Mouse (Mus musculus) heart, postnatal 0 days (tissue): Measurements from ENCODE around the gene Wnt2. TPM values are rescaled to one million over a fixed set of nuclear protein-coding genes. Genes with fewer than 3 reads are reported as not detected.

Experiments used
- ATAC-seq: fragments of 200-750 bp; cut with Nextera tagmentation; 2 replicates; pipeline ENCODE4 v1.8.0; 2017; ENCODE audit warnings: low read depth, moderate number of reproducible peaks, moderate library complexity; ENCODE audit not compliant: insufficient read depth
- DNase-seq: peaks from one replicate; pipeline ENCODE4 v3.0.0-alpha.2; 2016; ENCODE audit warnings: low spot score
- H3K27ac ChIP-seq: fragments of 300-500 bp; sonication (generic); 2 replicates; pipeline ENCODE4 v1.5.1; 2014; ENCODE audit warnings: low read depth, mild to moderate bottlenecking
- H3K27me3 ChIP-seq: fragments of 300-500 bp; sonication (generic); 2 replicates; pipeline ENCODE4 v1.6.1; 2014; ENCODE audit warnings: low read length, mixed read lengths; ENCODE audit not compliant: control insufficient read depth, insufficient read depth
- H3K36me3 ChIP-seq: fragments of 300-500 bp; sonication (generic); replicated peaks from 2 replicates; pipeline ENCODE4 v1.6.1; 2014; ENCODE audit warnings: low read length, mixed read lengths; ENCODE audit not compliant: control insufficient read depth, insufficient read depth
- H3K4me1 ChIP-seq: fragments of 300-500 bp; sonication (generic); 2 replicates; pipeline ENCODE4 v1.6.1; 2014; ENCODE audit warnings: antibody characterized with exemption; ENCODE audit not compliant: control insufficient read depth, insufficient read depth
- H3K4me2 ChIP-seq: fragments of 300-500 bp; sonication (generic); 2 replicates; pipeline ENCODE4 v1.6.1; 2014; ENCODE audit warnings: low read depth, mild to moderate bottlenecking, low read length, moderate library complexity
- H3K4me3 ChIP-seq: fragments of 300-500 bp; sonication (generic); 2 replicates; pipeline ENCODE4 v1.5.1; 2014; ENCODE audit warnings: low read depth, low read length
- H3K9ac ChIP-seq: fragments of 300-500 bp; sonication (generic); replicated peaks from 2 replicates; pipeline ENCODE4 v1.6.1; 2014; ENCODE audit warnings: low read depth, low read length, mixed read lengths
- H3K9me3 ChIP-seq: fragments of 300-500 bp; sonication (generic); replicated peaks from 2 replicates; pipeline ENCODE4 v1.6.1; 2016; ENCODE audit warnings: low read length; ENCODE audit not compliant: control insufficient read depth
- CTCF ChIP-seq: IDR thresholded peaks from 2 replicates; pipeline ENCODE4 v1.5.1; 2016; ENCODE audit warnings: antibody characterized with exemption, control low read depth, low read depth
- EP300 ChIP-seq: IDR thresholded peaks from 2 replicates; pipeline ENCODE4 v1.6.1; 2016; ENCODE audit warnings: antibody characterized with exemption, low read depth
- WGBS: fragments of 180-500 bp; shearing (Covaris S2); extraction: QIAGEN DNeasy Blood & Tissue Kit; methylation state at CpG from one replicate; pipeline ENCODE4 v1.1.7; 2014; 5-methylcytosine and 5-hydroxymethylcytosine counted together
- polyA plus RNA-seq: library from polyadenylated mRNA; unstranded; fragments of >200 nt; fragmentation: Nextera tagmentation; extraction: Ambion mirVana; gene quantifications from 2 replicates; pipeline ENCODE4 v1.2.1, GENCODE M21; 2015
- total RNA-seq: library from RNA; depleted of rRNA; stranded (reverse); fragments of >200 nt; gene quantifications from 2 replicates; pipeline ENCODE4 v1.2.3, GENCODE M21; 2014; ENCODE audit warnings: low replicate concordance

The Wnt2 gene
- total and polyA plus RNA-seq, 2 experiments from 2014 or later: 2.3 to 3.6 TPM

- no peak for ATAC-seq
- no peak overlapping the region for H3K4me2 ChIP-seq
- TF ChIP-seq EP300: no peak
- TF ChIP-seq CTCF: no peak
- H3K9me3 ChIP-seq: no peaks in the 10 kb centered on the region
- no peak overlapping the region for H3K9ac ChIP-seq
- no peak overlapping the region for H3K27ac ChIP-seq
- no peak for DNase-seq
- no peaks in the 10 kb centered on the region for H3K36me3 ChIP-seq
- H3K27me3 ChIP-seq: no peaks in the 10 kb centered on the region
- no peaks in the 10 kb centered on the region for H3K4me1 ChIP-seq
- no peak overlapping the region for H3K4me3 ChIP-seq
- 74% methylated on average over 5 of the region's 5 CpGs for WGBS
Measured at GRCm38 (mm10) chr6:17978324-17978723, 52.1 kb downstream of the Wnt2 start.

DNA sequence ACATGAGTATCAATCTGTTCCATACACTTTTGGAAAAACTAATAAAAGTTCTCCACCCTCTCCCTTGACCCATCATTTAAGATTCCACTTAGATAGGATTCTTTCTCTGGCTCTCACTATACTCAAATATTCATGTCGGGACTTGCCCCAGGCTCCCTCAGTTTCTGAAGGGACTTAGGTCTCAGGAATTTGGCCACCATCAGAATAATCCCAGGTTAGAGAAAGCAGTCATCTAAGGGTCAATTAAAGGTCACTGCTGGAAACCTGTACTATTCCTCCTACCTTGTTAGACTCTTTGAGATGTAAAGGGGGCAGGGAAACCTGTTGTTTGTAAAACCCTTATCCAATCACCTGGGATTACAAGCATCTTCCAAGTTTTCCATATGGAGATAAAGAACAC is 53.2 kb downstream of the Wnt2 start:
- DNase-seq: no peak
- no peak for ATAC-seq
- Histone ChIP-seq H3K27ac (no peak overlapping the region), H3K9me3 (no peaks in the 10 kb centered on the region), H3K9ac (no peak overlapping the region), H3K4me1 (no peaks in the 10 kb centered on the region), H3K4me3 (no peak overlapping the region), H3K4me2 (no peak overlapping the region), H3K36me3 (no peaks in the 10 kb centered on the region), H3K27me3 (no peaks in the 10 kb centered on the region)
- TF ChIP-seq EP300 (no peak), CTCF (no peak)
- WGBS: 62% methylated on average over 1 of the region's 1 CpGs

DNA sequence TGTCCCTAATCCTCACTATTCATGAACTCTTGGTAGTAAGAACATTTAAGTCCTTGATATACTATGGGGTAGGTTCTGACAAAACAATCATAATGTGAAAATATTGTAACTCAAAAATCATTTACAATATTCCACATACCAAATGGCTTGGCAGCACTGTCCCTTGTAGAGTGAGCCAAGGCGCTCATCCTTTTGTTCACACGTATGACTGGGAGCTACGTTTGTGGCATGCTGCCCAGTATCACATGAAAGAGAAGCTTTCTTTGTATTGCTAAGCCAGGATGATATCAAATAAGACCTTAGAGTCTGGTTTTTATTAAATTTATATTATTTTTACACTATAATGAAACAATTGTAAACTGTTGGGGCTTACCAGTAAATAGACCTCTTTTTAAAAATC is 56.0 kb downstream of the Wnt2 start:
- Histone ChIP-seq H3K9ac (no peak overlapping the region), H3K27ac (no peak overlapping the region), H3K4me2 (no peak overlapping the region), H3K9me3 (no peaks in the 10 kb centered on the region), H3K27me3 (no peaks in the 10 kb centered on the region), H3K4me1 (no peaks in the 10 kb centered on the region), H3K4me3 (no peak overlapping the region), H3K36me3 (no peaks in the 10 kb centered on the region)
- whole genome bisulfite sequencing: 72% methylated on average over 3 of the region's 3 CpGs
- ATAC-seq (no peak), DNase-seq (no peak)
- TF ChIP-seq EP300 (no peak), CTCF (no peak)

DNA sequence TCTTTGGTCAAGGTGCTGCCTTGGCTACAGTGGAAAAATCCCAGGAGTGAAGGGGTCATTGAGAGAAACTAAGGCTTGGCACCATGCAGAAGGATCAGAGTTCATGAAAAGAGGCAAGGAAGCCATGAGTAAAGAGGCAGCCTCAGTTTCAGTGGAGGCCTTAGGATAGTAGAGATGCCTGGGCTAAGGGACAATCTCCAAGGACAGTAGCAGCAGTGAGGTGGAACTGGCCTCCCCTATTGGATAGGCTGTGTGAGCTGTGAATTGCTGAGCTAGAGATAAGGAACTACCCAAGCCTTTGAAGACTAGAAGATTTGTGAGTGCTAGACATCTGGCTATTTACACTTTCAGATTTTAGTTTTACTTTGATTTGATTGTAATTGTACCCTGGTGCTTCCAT is 59.0 kb downstream of the Wnt2 start:
- DNase-seq: no peak
- no peaks in the 10 kb centered on the region for H3K4me1 ChIP-seq
- H3K36me3 ChIP-seq: no peaks in the 10 kb centered on the region
- no peak overlapping the region for H3K27ac ChIP-seq
- TF ChIP-seq CTCF (no peak), EP300 (no peak)
- H3K9me3 ChIP-seq: no peaks in the 10 kb centered on the region
- no peak overlapping the region for H3K4me2 ChIP-seq
- H3K27me3 ChIP-seq: no peaks in the 10 kb centered on the region
- ATAC-seq: no peak
- H3K4me3 ChIP-seq: no peak overlapping the region
- H3K9ac ChIP-seq: no peak overlapping the region

DNA sequence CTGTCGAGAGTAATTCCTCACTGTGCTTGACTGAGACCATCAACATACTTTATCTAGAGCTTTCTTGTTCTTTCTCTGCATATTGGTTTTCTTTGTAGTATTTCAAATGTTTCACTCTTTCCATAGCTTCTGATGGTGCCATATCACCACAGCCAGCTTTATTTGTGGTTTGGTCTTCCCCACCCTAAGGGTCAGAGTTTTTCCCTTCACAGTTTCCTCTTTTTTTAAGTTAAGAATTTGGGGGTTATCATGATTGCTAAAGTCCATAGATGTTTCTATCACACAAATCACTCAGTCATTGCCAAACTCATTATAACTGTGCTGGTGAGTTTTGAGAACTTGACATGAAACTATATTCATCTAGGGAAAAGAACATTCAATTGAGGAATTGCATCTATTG is 60.6 kb downstream of the Wnt2 start:
- Histone ChIP-seq H3K27ac (no peak overlapping the region), H3K9me3 (no peaks in the 10 kb centered on the region), H3K9ac (no peak overlapping the region), H3K36me3 (no peaks in the 10 kb centered on the region), H3K4me1 (no peaks in the 10 kb centered on the region), H3K27me3 (no peaks in the 10 kb centered on the region), H3K4me3 (no peak overlapping the region), H3K4me2 (no peak overlapping the region)
- no peak for TF ChIP-seq CTCF
- TF ChIP-seq EP300: no peak
- no peak for ATAC-seq
- 72% methylated on average over 1 of the region's 1 CpGs for WGBS
- no peak for DNase-seq

GRCm38 (mm10) chr6:17968467-17969144 is 61.8 kb downstream of the Wnt2 start:
- Histone ChIP-seq H3K9me3 (no peaks in the 10 kb centered on the region), H3K4me1 (no peaks in the 10 kb centered on the region), H3K27ac (no peak overlapping the region), H3K36me3 (no peaks in the 10 kb centered on the region), H3K9ac (no peak overlapping the region), H3K4me2 (no peak overlapping the region), H3K27me3 (no peaks in the 10 kb centered on the region), H3K4me3 (no peak overlapping the region)
- 65% methylated on average over 1 of the region's 1 CpGs for WGBS
- DNase-seq (no peak), ATAC-seq (no peak)
- TF ChIP-seq EP300 (no peak), CTCF (no peak)
